Mouse (Mus musculus) liver, embryonic 14.5 days (tissue): ENCODE measurements at regions not wholly inside any gene's neighbourhood (a gene's known extent, or its start where the extent isn't known, plus 50 kb on each side); places are given as distances from the start of the nearest gene placed in this dataset.

Experiments used
- ATAC-seq: fragments of 200-750 bp; cut with Nextera tagmentation; 2 replicates; pipeline ENCODE4 v1.8.0; 2017; ENCODE audit warnings: moderate number of reproducible peaks, mild to moderate bottlenecking, moderate library complexity; ENCODE audit not compliant: insufficient read depth
- DNase-seq, 3 experiments: peaks; one replicate each; pipeline ENCODE4 v3.0.0-alpha.2; 2012 to 2013; ENCODE audit warnings: low read depth in 3 of 3, low spot score in 3 of 3
- H3K27ac ChIP-seq: fragments of 300-500 bp; sonication (generic); 2 replicates; pipeline ENCODE4 v1.5.1; 2014; ENCODE audit warnings: moderate library complexity, mild to moderate bottlenecking, control low read depth, inconsistent platforms
- H3K27me3 ChIP-seq: fragments of 300-500 bp; sonication (generic); 2 replicates; pipeline ENCODE4 v1.6.1; 2014; ENCODE audit warnings: mild to moderate bottlenecking, low read length, moderate library complexity; ENCODE audit not compliant: control insufficient read depth, insufficient read depth
- H3K36me3 ChIP-seq: fragments of 300-500 bp; sonication (generic); replicated peaks from 2 replicates; pipeline ENCODE4 v1.6.1; 2014; ENCODE audit warnings: low read depth; ENCODE audit not compliant: control insufficient read depth, insufficient read depth
- H3K4me1 ChIP-seq, 2 experiments: fragments of 200-500 bp in 1 of 2; fragments of 300-500 bp in 1 of 2; sonication (generic) in 1 of 2; replicated peaks; 2 replicates each; pipeline ENCODE4 v1.6.1; 2012 to 2014; ENCODE audit warnings: antibody characterized with exemption in 1 of 2, inconsistent platforms in 1 of 2, low read length in 1 of 2; ENCODE audit not compliant: control insufficient read depth in 2 of 2, insufficient read depth in 2 of 2
- H3K4me2 ChIP-seq: fragments of 300-500 bp; sonication (generic); 2 replicates; pipeline ENCODE4 v1.6.1; 2014; ENCODE audit warnings: low read depth, mild to moderate bottlenecking, control low read depth, moderate library complexity
- H3K4me3 ChIP-seq, 2 experiments: fragments of 200-500 bp in 1 of 2; fragments of 300-500 bp in 1 of 2; sonication (generic) in 1 of 2; 2 replicates each; pipeline ENCODE4 v1.5.1; 2012 to 2014; ENCODE audit warnings: low read depth in 2 of 2, low read length in 2 of 2, mild to moderate bottlenecking in 2 of 2, control low read depth in 1 of 2, inconsistent platforms in 1 of 2, moderate library complexity in 1 of 2; ENCODE audit not compliant: insufficient read depth in 1 of 2
- H3K9ac ChIP-seq: fragments of 300-500 bp; sonication (generic); replicated peaks from 2 replicates; pipeline ENCODE4 v1.6.1; 2014; ENCODE audit warnings: mild to moderate bottlenecking, control low read depth, moderate library complexity
- H3K9me3 ChIP-seq: fragments of 300-500 bp; sonication (generic); 2 replicates; pipeline ENCODE4 v1.6.1; 2016; ENCODE audit warnings: low read length, mixed read lengths; ENCODE audit not compliant: control insufficient read depth
- CTCF ChIP-seq: IDR thresholded peaks from 2 replicates; pipeline ENCODE4 v1.5.1; 2016; ENCODE audit warnings: antibody characterized with exemption, low read depth, control low read depth
- EP300 ChIP-seq: IDR thresholded peaks from 2 replicates; pipeline ENCODE4 v1.6.1; 2016; ENCODE audit warnings: antibody characterized with exemption, low read depth
- whole genome bisulfite sequencing: fragments of 180-500 bp; shearing (Covaris S2); extraction: QIAGEN DNeasy Blood & Tissue Kit; methylation state at CpG from one replicate; pipeline ENCODE4 v1.1.7; 2014; ENCODE audit not compliant: insufficient replicate concordance; 5-methylcytosine and 5-hydroxymethylcytosine counted together

GRCm38 (mm10) chr1:34722674-34723073, 120.2 kb downstream of the Fam168b start:
- Histone ChIP-seq H3K27me3 (no peaks in the 10 kb centered on the region), H3K4me1 (no peaks in the 10 kb centered on the region), H3K9me3 (no peaks in the 10 kb centered on the region), H3K4me3 (no peak overlapping the region), H3K4me2 (no peak overlapping the region), H3K27ac (no peak overlapping the region), H3K9ac (no peak overlapping the region), H3K36me3 (no peaks in the 10 kb centered on the region)
- ATAC-seq (no peak), DNase-seq (no peak)
- 27% methylated on average over 5 of the region's 5 CpGs for WGBS
- no peak for TF ChIP-seq EP300
- no peak for TF ChIP-seq CTCF

- Histone ChIP-seq H3K9ac (no peak overlapping the region), H3K9me3 (no peaks in the 10 kb centered on the region), H3K4me3 (no peak overlapping the region), H3K27me3 (no peaks in the 10 kb centered on the region), H3K4me2 (no peak overlapping the region), H3K36me3 (no peaks in the 10 kb centered on the region), H3K27ac (no peak overlapping the region), H3K4me1 (no peaks in the 10 kb centered on the region)
- TF ChIP-seq CTCF (no peak), EP300 (no peak)
- ATAC-seq (no peak), DNase-seq (no peak)
- 60% methylated on average over 7 of the region's 7 CpGs for WGBS
Measured at GRCm38 (mm10) chr1:34732156-34732555, 110.7 kb downstream of the Fam168b start.

GRCm38 (mm10) chr1:34733026-34733913, 109.6 kb downstream of the Fam168b start:
- ATAC-seq = no peak

GRCm38 (mm10) chr1:34738386-34739067, 104.3 kb downstream of the Fam168b start:
- no peak overlapping the region for H3K4me3 ChIP-seq
- no peak overlapping the region for H3K9ac ChIP-seq
- TF ChIP-seq EP300 = no peak
- TF ChIP-seq CTCF = peak; percentile 84
- H3K4me1 ChIP-seq = no peaks in the 10 kb centered on the region
- 38% methylated on average over 14 of the region's 14 CpGs for WGBS
- H3K4me2 ChIP-seq = no peak overlapping the region
- ATAC-seq = no peak
- no peaks in the 10 kb centered on the region for H3K27me3 ChIP-seq
- H3K9me3 ChIP-seq = no peaks in the 10 kb centered on the region
- H3K27ac ChIP-seq = no peak overlapping the region
- DNase-seq = peak; percentile 3 to 9 (median 9)
- no peaks in the 10 kb centered on the region for H3K36me3 ChIP-seq

More at GRCm38 (mm10) chr1:34733026-34733913, 109.6 kb downstream of the Fam168b start:
- no peak for DNase-seq
- Histone ChIP-seq H3K27ac (no peak overlapping the region), H3K9me3 (no peaks in the 10 kb centered on the region), H3K4me1 (no peaks in the 10 kb centered on the region), H3K4me2 (no peak overlapping the region), H3K27me3 (no peaks in the 10 kb centered on the region), H3K36me3 (no peaks in the 10 kb centered on the region), H3K4me3 (no peak overlapping the region), H3K9ac (no peak overlapping the region)
- TF ChIP-seq CTCF (no peak), EP300 (no peak)
- 71% methylated on average over 17 of the region's 17 CpGs for WGBS

- ATAC-seq (no peak), DNase-seq (no peak)
- no peak overlapping the region for H3K9ac ChIP-seq
- no peaks in the 10 kb centered on the region for H3K4me1 ChIP-seq
- TF ChIP-seq CTCF (no peak), EP300 (no peak)
- WGBS = 45% methylated on average over 4 of the region's 4 CpGs
- no peaks in the 10 kb centered on the region for H3K36me3 ChIP-seq
- H3K27me3 ChIP-seq = no peaks in the 10 kb centered on the region
- no peak overlapping the region for H3K4me2 ChIP-seq
- H3K9me3 ChIP-seq = no peaks in the 10 kb centered on the region
- H3K4me3 ChIP-seq = no peak overlapping the region
- no peak overlapping the region for H3K27ac ChIP-seq
Measured at GRCm38 (mm10) chr1:34739621-34740020, 103.2 kb downstream of the Fam168b start.
